ENCODE assay signal across 8 mouse cellular contexts in genomic region chr9:35541488-35541887, GRCm38 (mm10). TPM values are rescaled to one million over a fixed set of nuclear protein-coding genes. Genes with fewer than 3 reads are reported as not detected.
A peak's percentile ranks its signal among the peaks of the same experiment; 100 is the strongest.
DNase-seq lines count a peak whose midpoint lies in the region; ATAC-seq lines count a peak whose summit lies in the region.

No protein-coding gene starts in this region.

- H3K9me3 ChIP-seq in kidney, embryonic 15.5 days (replicated peaks): no peaks in the 10 kb centered on the region
- H3K9me3 ChIP-seq in limb, embryonic 15.5 days: no peaks in the 10 kb centered on the region

- no peak overlapping the region for H3K4me3 ChIP-seq in kidney, embryonic 15.5 days (replicated peaks)
- H3K4me3 ChIP-seq in limb, embryonic 15.5 days: no peak overlapping the region

- peak; percentile 70 for ATAC-seq in granulocyte monocyte progenitor cell, adult 5-6 weeks (replicated peaks; ENCODE audit: poor library complexity, severe bottlenecking)
- ATAC-seq in kidney, embryonic 15.5 days (replicated peaks; ENCODE audit: low FRiP score): peak; percentile 66
- ATAC-seq in limb, embryonic 15.5 days (ENCODE audit: insufficient number of reproducible peaks, low FRiP score, low TSS enrichment, low read depth): peak; percentile 76; the same call in 1 of the 2 replicates
- peak; percentile 57; the same call in 1 of the 2 replicates for ATAC-seq in monocyte, adult 5-6 weeks (replicated peaks; ENCODE audit: insufficient number of reproducible peaks, low FRiP score, low TSS enrichment, poor library complexity, severe bottlenecking)

- peaks cover 26% of the 10 kb centered on the region for H3K4me1 ChIP-seq in kidney, embryonic 15.5 days
- peaks cover 8% of the 10 kb centered on the region for H3K4me1 ChIP-seq in limb, embryonic 15.5 days

- H3K4me2 ChIP-seq in kidney, embryonic 15.5 days: no peak overlapping the region
- no peak overlapping the region for H3K4me2 ChIP-seq in limb, embryonic 15.5 days

- H3K36me3 ChIP-seq in kidney, embryonic 15.5 days: no peaks in the 10 kb centered on the region
- no peaks in the 10 kb centered on the region for H3K36me3 ChIP-seq in limb, embryonic 15.5 days

- no peak overlapping the region for H3K9ac ChIP-seq in kidney, embryonic 15.5 days
- H3K9ac ChIP-seq in limb, embryonic 15.5 days: no peak overlapping the region

- DNase-seq in 3T3-L1 (ENCODE audit: low read depth, low spot score): peak; percentile 90
- DNase-seq in adrenal gland, adult 2 months: peak; percentile 64
- DNase-seq in embryo, embryonic 11 days: peak; percentile 91
- DNase-seq in spleen, postnatal 36 days (ENCODE audit: low spot score in 2 of 2): peak; percentile 59 to 64

- H3K27me3 ChIP-seq in kidney, embryonic 15.5 days: no peaks in the 10 kb centered on the region
- H3K27me3 ChIP-seq in limb, embryonic 15.5 days: no peaks in the 10 kb centered on the region

- no peak overlapping the region for H3K27ac ChIP-seq in kidney, embryonic 15.5 days
- no peak overlapping the region for H3K27ac ChIP-seq in limb, embryonic 15.5 days

- WGBS in kidney, embryonic 15.5 days: 10% methylated on average over 6 of the region's 6 CpGs
- 6% methylated on average over 6 of the region's 6 CpGs for WGBS in limb, embryonic 15.5 days

RNA-seq across cellular contexts. Expression of gene Ddx25, which starts 16.8 kb away (rescaled TPM):
- 1 to 10 TPM in 1 of 2 experiments, under 1 TPM in 1; 0.63 to 1.1 TPM for total RNA-seq in adrenal gland, adult 2 months (2021)
- 0.17 and 0.19 TPM in 2 replicates for polyA plus RNA-seq in adrenal gland, adult 2 months (2012; rRNA removed)
- 0.19 TPM in 1 of 2 replicates, not detected in the other for total RNA-seq in granulocyte monocyte progenitor cell, adult 5-6 weeks (2014; fragmentation: Nextera tagmentation)
- total RNA-seq in granulocyte monocyte progenitor cell, adult 5-6 weeks (2017): not detected in 2 replicates
- polyA plus RNA-seq in kidney, embryonic 15.5 days (2015; fragmentation: Nextera tagmentation; extraction: Ambion mirVana): 2.3 and 2.4 TPM in 2 replicates
- polyA plus RNA-seq in limb, embryonic 15.5 days (2015; fragmentation: Nextera tagmentation; extraction: Ambion mirVana): 2.1 and 2.4 TPM in 2 replicates
- 0.10 to 0.64 TPM (median 0.57 TPM) in 3 replicates for total RNA-seq in monocyte, adult 5-6 weeks (2017)

RNA-seq across cellular contexts. Expression of gene Pus3, which starts 16.9 kb away (rescaled TPM):
- 10 to 100 TPM; 12.3 to 12.5 TPM for total RNA-seq in adrenal gland, adult 2 months (2021)
- polyA plus RNA-seq in adrenal gland, adult 2 months (2012; rRNA removed): 0.21 and 0.33 TPM in 2 replicates
- 25.4 and 33.5 TPM in 2 replicates for total RNA-seq in granulocyte monocyte progenitor cell, adult 5-6 weeks (2014; fragmentation: Nextera tagmentation)
- total RNA-seq in granulocyte monocyte progenitor cell, adult 5-6 weeks (2017): 21.9 and 31.7 TPM in 2 replicates
- polyA plus RNA-seq in kidney, embryonic 15.5 days (2015; fragmentation: Nextera tagmentation; extraction: Ambion mirVana): 21.8 and 22.0 TPM in 2 replicates
- 17.2 and 19.2 TPM in 2 replicates for polyA plus RNA-seq in limb, embryonic 15.5 days (2015; fragmentation: Nextera tagmentation; extraction: Ambion mirVana)
- 17.2 to 30.8 TPM (median 30.7 TPM) in 3 replicates for total RNA-seq in monocyte, adult 5-6 weeks (2017)

RNA-seq across cellular contexts. Expression of gene Gm1113, which starts 23.4 kb away (rescaled TPM):
- total RNA-seq in adrenal gland, adult 2 months (2021): not detected
- not detected in 2 replicates for polyA plus RNA-seq in adrenal gland, adult 2 months (2012; rRNA removed)
- total RNA-seq in granulocyte monocyte progenitor cell, adult 5-6 weeks (2014; fragmentation: Nextera tagmentation): not detected in 2 replicates
- total RNA-seq in granulocyte monocyte progenitor cell, adult 5-6 weeks (2017): not detected in 2 replicates
- not detected in 2 replicates for polyA plus RNA-seq in kidney, embryonic 15.5 days (2015; fragmentation: Nextera tagmentation; extraction: Ambion mirVana)
- not detected in 2 replicates for polyA plus RNA-seq in limb, embryonic 15.5 days (2015; fragmentation: Nextera tagmentation; extraction: Ambion mirVana)
- total RNA-seq in monocyte, adult 5-6 weeks (2017): not detected in 3 replicates

RNA-seq across cellular contexts. Expression of gene Pate2, which starts 28.6 kb away (rescaled TPM):
- under 1 TPM in 1 of 2 experiments, not detected in 1; 0.28 TPM for total RNA-seq in adrenal gland, adult 2 months (2021)
- polyA plus RNA-seq in adrenal gland, adult 2 months (2012; rRNA removed): 0.08 and 0.09 TPM in 2 replicates
- not detected in 2 replicates for total RNA-seq in granulocyte monocyte progenitor cell, adult 5-6 weeks (2014; fragmentation: Nextera tagmentation)
- 0.17 TPM in 1 of 2 replicates, not detected in the other for total RNA-seq in granulocyte monocyte progenitor cell, adult 5-6 weeks (2017)
- 1.0 TPM in 2 replicates for polyA plus RNA-seq in kidney, embryonic 15.5 days (2015; fragmentation: Nextera tagmentation; extraction: Ambion mirVana)
- 0.31 and 0.83 TPM in 2 replicates for polyA plus RNA-seq in limb, embryonic 15.5 days (2015; fragmentation: Nextera tagmentation; extraction: Ambion mirVana)
- not detected in 3 replicates for total RNA-seq in monocyte, adult 5-6 weeks (2017)

RNA-seq across cellular contexts. Expression of gene Hyls1, which starts 28.7 kb away (rescaled TPM):
- total RNA-seq in adrenal gland, adult 2 months (2021): 1 to 10 TPM; 3.6 to 3.9 TPM
- 0.53 and 0.66 TPM in 2 replicates for polyA plus RNA-seq in adrenal gland, adult 2 months (2012; rRNA removed)
- total RNA-seq in granulocyte monocyte progenitor cell, adult 5-6 weeks (2014; fragmentation: Nextera tagmentation): 4.2 and 4.3 TPM in 2 replicates
- 7.6 and 13.3 TPM in 2 replicates for total RNA-seq in granulocyte monocyte progenitor cell, adult 5-6 weeks (2017)
- polyA plus RNA-seq in kidney, embryonic 15.5 days (2015; fragmentation: Nextera tagmentation; extraction: Ambion mirVana): 15.5 and 15.6 TPM in 2 replicates
- polyA plus RNA-seq in limb, embryonic 15.5 days (2015; fragmentation: Nextera tagmentation; extraction: Ambion mirVana): 14.2 and 14.4 TPM in 2 replicates
- total RNA-seq in monocyte, adult 5-6 weeks (2017): 8.4 to 10.2 TPM (median 9.8 TPM) in 3 replicates
